Mouse (Mus musculus) forebrain, embryonic 10.5 days (tissue): ENCODE data around the gene Gm49393. TPM values are rescaled to one million over a fixed set of nuclear protein-coding genes. Genes with fewer than 3 reads are reported as not detected.

Source experiments
- polyA plus RNA-seq: library from polyadenylated mRNA; unstranded; fragments of >200 nt; fragmentation: Nextera tagmentation; extraction: Ambion mirVana; gene quantifications from 2 replicates; pipeline ENCODE4 v1.2.1, GENCODE M21; 2016

The Gm49393 gene
- polyA plus RNA-seq, 1 experiment from 2014 or later, result not detected

Other genes with a start within 250 kb of the Gm49393 start
- gene BC051665, start 149.2 kb downstream of the Gm49393 start, polyA plus RNA-seq, result not detected in 2 replicates
- not detected in 2 replicates for gene Ctsll3, start 132.7 kb downstream of the Gm49393 start, polyA plus RNA-seq
- gene 4930486L24Rik, start 71.1 kb downstream of the Gm49393 start, polyA plus RNA-seq, result 0.25 TPM in 1 of 2 replicates, not detected in the other
- not detected in 2 replicates for gene Gm49392, start 38.7 kb downstream of the Gm49393 start, polyA plus RNA-seq
- 1.1 and 1.4 TPM in 2 replicates for gene Ctla2b, start 38.1 kb downstream of the Gm49393 start, polyA plus RNA-seq
- gene Tpbpb, start 30.7 kb downstream of the Gm49393 start, polyA plus RNA-seq, result not detected in 2 replicates
- 0.20 and 0.54 TPM in 2 replicates for gene Gm49391, start 981 bp upstream of the Gm49393 start, polyA plus RNA-seq
- 10.5 and 12.1 TPM in 2 replicates for gene Ctla2a, start 1.0 kb upstream of the Gm49393 start, polyA plus RNA-seq
- not detected in 2 replicates for gene Tpbpa, start 6.4 kb upstream of the Gm49393 start, polyA plus RNA-seq
- not detected in 2 replicates for gene Ctsj, start 70.4 kb upstream of the Gm49393 start, polyA plus RNA-seq
- not detected in 2 replicates for gene Ctsq, start 105.0 kb upstream of the Gm49393 start, polyA plus RNA-seq
- not detected in 2 replicates for gene Ctsr, start 228.7 kb upstream of the Gm49393 start, polyA plus RNA-seq